Mouse (Mus musculus) kidney, adult 8-10 months (tissue): Measurements from ENCODE around the gene Racgap1.

Experiments used
- DNase-seq, 2 experiments: peaks; one replicate each; pipeline ENCODE4 v3.0.0; 2022

Racgap1 gene

DNA sequence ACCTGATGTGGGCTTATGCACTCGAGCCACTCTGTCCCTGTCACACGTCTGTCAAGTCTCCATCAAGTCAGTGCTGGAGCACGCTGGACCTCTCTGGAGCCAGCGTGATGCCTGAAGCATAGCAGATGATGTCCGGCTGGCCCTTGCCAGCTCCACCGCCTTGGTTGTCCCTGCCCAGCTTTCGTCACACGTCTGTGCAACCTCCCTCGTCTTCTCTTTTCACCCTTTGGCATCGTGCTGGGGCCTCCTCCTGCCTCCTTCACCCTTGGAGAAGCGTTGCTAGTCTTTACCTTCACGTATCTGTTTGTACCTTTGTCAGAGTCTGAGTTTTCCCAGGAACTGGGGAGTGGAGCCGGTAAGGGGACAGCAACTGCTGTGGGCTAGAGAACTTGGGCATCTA, 37.2 kb downstream of the Racgap1 start:
- DNase-seq = no peak

GRCm38 (mm10) chr15:99611563-99611962, 39.9 kb downstream of the Racgap1 start:
- DNase-seq = no peak

DNA sequence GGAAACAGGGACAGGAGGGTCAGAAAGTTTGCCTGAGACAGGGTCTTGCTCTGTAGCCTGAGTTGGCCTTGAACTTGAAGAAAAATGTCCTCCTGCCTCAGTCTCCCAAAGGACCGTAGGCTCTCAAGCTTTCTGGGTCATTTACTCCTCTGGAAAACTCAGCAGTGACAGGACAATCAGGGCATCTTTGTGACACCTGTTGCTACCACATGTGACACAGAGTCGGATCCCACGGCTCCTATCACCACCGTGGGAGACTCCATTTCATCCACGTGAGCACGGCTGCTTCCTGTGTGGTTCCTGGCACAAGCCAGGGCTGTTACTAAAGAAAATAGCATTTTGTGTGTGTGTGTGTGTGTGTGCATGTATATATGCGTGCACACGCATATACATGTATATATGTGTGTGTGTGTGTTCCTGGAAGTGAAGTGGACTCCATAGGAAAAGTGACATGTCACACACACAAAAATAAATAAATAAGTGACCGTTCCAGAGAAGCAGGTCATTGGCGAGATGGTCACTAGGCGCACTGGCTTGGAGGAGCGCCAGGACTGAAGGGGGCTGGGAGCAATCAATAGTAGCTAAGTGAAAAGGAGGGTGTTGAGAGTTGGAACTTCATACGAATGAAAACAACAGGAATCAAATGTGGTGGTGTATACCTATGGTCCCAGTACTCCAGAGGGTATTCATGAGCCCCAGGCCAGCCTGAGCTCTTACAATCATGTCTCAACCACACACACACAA, 42.9 kb downstream of the Racgap1 start:
- DNase-seq = no peak

DNA sequence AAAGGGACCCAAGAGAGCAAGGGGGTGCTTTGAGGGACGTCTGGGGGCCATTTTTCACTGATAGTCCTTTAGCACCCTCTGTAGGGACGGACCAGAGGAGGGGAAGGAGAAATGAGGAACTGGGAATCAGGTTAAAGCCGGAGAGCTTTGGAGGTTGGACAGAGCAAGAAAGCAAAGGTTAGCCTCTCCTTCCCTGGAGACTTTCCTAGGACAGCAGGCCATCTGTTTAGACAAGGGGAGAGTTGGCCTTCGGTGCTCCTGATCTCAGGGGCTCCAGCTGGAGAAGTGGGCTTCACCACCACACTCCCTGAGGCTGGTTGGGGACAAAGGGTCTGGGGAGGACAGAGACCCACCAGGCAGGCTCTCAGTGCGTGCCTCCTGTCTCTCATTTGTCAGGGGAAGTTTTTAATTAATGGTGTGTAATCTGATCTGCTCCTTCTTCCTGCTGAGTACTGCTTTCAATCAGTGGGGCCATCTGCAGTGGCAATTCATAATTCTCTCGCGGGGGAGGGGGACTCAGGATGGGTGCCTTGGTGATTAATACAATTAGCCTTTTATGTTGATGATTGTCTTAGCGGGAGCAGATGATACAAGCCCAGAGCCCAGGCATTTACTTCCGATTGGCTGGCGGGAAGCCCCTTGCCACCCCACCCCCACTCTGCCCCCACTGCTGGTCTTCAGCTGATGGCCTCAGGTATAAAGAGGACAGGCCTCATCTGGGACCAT, 43.9 kb downstream of the Racgap1 start:
- no peak for DNase-seq

DNA sequence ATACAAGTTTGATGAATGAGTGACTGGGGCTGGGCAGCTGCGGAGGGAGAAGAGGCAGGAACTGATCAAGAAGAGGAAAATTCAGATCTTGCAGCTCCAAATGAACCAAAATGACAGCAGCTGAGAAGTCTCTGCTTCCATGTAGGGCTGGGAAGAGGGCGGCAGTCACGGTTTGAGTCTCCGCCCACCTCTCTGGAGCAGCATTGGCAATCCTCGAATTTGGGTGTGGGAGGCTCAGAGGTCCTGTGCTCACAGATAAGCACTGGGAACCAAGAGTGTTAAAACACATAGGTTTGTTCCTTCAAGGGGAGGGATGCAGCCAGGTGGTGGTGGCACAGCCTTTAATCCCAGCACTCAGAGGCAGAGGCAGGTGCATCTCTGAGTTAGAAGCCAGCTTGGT, 44.9 kb downstream of the Racgap1 start:
- no peak for DNase-seq

DNA sequence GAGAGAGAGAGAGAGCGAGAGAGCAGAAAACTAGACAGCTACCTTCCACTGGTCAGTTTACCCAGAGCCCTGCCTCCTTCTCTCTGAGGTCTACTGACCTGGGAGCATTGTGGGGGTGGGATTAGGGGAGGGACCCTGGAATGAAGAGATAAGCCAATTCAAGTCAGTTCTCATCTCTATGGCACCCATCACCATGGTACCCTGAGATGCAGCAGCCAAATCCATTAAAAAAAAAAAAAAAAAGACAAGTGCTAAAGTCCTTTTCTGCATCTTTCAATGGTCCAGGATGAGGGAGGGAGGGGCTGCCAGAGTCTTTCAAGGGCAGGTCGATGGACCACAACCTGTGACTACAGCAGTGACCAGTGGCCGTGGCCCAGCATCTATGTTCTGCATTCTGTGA, 45.9 kb downstream of the Racgap1 start:
- no peak for DNase-seq

- no peak for DNase-seq
Measured at GRCm38 (mm10) chr15:99603216-99603615, 48.2 kb downstream of the Racgap1 start.

DNA sequence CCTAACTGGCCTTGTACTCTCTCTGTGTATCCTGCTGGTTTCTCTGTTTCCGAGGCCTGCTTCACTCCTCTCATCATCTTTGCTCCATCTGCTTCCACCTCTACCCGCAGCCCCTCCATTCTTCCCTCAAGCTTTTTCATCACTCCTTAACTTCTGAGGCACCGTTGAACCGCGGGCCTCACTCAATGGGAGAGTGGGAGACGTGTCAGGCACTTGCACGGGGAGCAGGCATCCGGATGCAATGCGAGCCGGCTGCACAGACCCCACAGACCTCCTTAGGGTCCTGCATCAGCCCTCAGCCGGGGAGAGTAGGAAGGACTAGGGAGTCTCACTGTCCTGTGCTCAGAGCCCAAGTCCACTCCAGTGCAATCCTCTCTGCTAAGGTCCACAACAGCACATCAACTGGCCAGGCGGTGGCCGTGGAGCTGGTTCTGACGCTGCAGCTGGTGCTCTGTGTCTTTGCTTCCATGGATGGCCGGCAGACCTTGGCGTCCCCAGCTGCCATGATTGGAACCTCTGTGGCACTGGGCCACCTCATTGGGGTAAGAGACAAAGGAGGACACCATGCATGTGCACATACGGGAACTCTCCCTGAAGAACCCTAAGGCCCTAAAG, 49.1 kb downstream of the Racgap1 start:
- DNase-seq = no peak

- DNase-seq = no peak
Measured at GRCm38 (mm10) chr15:99601823-99602120, 49.7 kb downstream of the Racgap1 start.

GRCm38 (mm10) chr15:99600986-99601822, 50.3 kb downstream of the Racgap1 start, which contains the start of gene Aqp6:
Gene Aqp6, plus strand, starts transcription at chr15:99601400.
- no peak for DNase-seq

- DNase-seq = no peak
Measured at GRCm38 (mm10) chr15:99599245-99600070, 52.0 kb downstream of the Racgap1 start.

GRCm38 (mm10) chr15:99597596-99597995, 53.9 kb downstream of the Racgap1 start:
- DNase-seq = no peak

DNA sequence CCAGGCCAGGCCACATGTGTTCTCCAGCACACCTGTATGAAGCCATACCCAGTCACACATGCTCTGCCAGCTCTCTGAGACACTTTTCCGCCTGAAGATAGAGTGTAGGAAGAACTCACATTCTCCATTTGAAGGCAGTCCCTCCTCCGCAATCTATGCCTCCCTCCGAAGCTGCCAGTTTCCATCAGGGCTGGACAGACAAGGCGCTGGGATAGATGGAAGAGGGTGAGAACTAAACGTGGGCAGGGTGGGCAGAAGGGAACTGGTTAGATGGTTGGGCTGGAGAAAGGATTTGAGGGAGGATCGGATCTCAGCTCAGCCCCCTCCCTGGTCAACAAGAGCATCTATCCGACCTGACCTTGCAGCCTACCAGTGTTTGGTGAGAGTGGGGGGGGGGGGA, 54.6 kb downstream of the Racgap1 start:
- no peak for DNase-seq

- DNase-seq = peak; percentile 72 to 80
Measured at GRCm38 (mm10) chr15:99596056-99596687, 55.3 kb downstream of the Racgap1 start.

DNA sequence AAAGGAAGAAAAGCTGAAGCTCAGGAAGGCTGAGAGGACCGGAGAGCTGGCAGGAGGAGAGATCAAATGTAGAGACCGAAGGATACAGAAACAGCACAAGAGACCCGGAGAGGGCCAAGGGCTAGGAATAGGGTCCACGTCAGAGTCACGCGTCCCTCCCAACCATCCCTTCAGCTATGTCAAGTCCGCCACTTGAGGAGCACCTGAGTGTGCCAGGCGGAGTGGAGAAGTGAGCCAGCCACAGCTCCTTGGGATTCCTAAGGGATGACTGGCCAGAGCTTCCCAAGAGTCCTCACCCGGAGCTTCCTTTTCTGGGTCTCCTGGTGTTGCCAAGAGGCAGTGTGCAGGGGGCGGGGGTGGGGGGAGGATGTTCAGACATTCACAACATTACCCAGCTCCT, 56.5 kb downstream of the Racgap1 start:
- DNase-seq = no peak

GRCm38 (mm10) chr15:99592877-99593276, 58.6 kb downstream of the Racgap1 start:
- DNase-seq = no peak

GRCm38 (mm10) chr15:99592177-99592576, 59.3 kb downstream of the Racgap1 start:
- no peak for DNase-seq

- no peak for DNase-seq
Measured at GRCm38 (mm10) chr15:99590429-99591084, 60.9 kb downstream of the Racgap1 start, which contains the start of gene Aqp5. Gene Aqp5, plus strand, starts transcription at chr15:99590782.

DNA sequence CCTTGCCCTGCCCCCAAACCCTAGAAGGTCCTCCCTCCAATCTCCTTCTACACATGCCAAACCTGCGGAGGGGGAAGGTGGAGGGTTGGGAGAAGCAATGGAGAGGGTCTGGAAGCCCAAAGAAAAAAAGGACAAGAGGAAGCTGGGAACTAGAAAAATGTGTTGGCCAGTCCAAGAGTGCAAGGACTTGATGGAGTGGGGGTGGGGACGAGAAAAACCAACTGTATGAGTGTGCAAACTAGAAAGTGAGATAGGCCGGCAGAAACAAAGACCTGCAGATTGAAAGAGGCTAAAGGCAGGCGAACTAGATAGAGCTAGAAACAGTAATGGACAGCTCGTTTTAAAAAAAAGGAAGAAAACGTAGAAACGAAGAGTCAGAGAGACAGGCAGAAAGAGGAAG, 61.8 kb downstream of the Racgap1 start:
- DNase-seq = no peak

- DNase-seq = no peak
Measured at GRCm38 (mm10) chr15:99589237-99589636, 62.2 kb downstream of the Racgap1 start.

- DNase-seq = no peak
Measured at GRCm38 (mm10) chr15:99586525-99586924, 64.9 kb downstream of the Racgap1 start.
